Mouse (Mus musculus) stomach, postnatal 0 days (tissue): ENCODE measurements around the gene D5Ertd579e. TPM values are rescaled to one million over a fixed set of nuclear protein-coding genes. Genes with fewer than 3 reads are reported as not detected.

Experiments used
- ATAC-seq: fragments of 200-750 bp; cut with Nextera tagmentation; 2 replicates; pipeline ENCODE4 v1.8.0; 2017; ENCODE audit not compliant: low FRiP score, low TSS enrichment
- DNase-seq: peaks from one replicate; pipeline ENCODE4 v3.0.0-alpha.2; 2016; ENCODE audit warnings: low spot score
- H3K27ac ChIP-seq: fragments of 300-500 bp; sonication (generic); replicated peaks from 2 replicates; pipeline ENCODE4 v1.5.1; 2014; ENCODE audit warnings: mild to moderate bottlenecking, control low read depth
- H3K27me3 ChIP-seq: fragments of 300-500 bp; sonication (generic); 2 replicates; pipeline ENCODE4 v1.6.1; 2014; ENCODE audit warnings: low read length; ENCODE audit not compliant: control insufficient read depth, insufficient read depth
- H3K36me3 ChIP-seq: fragments of 300-500 bp; sonication (generic); 2 replicates; pipeline ENCODE4 v1.6.1; 2014; ENCODE audit warnings: low read length, mixed read lengths; ENCODE audit not compliant: control insufficient read depth, insufficient read depth
- H3K4me1 ChIP-seq: fragments of 300-500 bp; sonication (generic); replicated peaks from 2 replicates; pipeline ENCODE4 v1.6.1; 2014; ENCODE audit warnings: antibody characterized with exemption; ENCODE audit not compliant: control insufficient read depth, insufficient read depth
- H3K4me2 ChIP-seq: fragments of 300-500 bp; sonication (generic); replicated peaks from 2 replicates; pipeline ENCODE4 v1.6.1; 2014; ENCODE audit warnings: low read depth, mild to moderate bottlenecking, control low read depth, moderate library complexity
- H3K4me3 ChIP-seq: fragments of 300-500 bp; sonication (generic); 2 replicates; pipeline ENCODE4 v1.5.1; 2014; ENCODE audit warnings: low read depth, low read length, control low read depth
- H3K9ac ChIP-seq: fragments of 300-500 bp; sonication (generic); 2 replicates; pipeline ENCODE4 v1.6.1; 2014; ENCODE audit warnings: mild to moderate bottlenecking, low read length, control low read depth, mixed read lengths
- H3K9me3 ChIP-seq: fragments of 300-500 bp; sonication (generic); 2 replicates; pipeline ENCODE4 v1.6.1; 2016; ENCODE audit warnings: low read length; ENCODE audit not compliant: control insufficient read depth
- CTCF ChIP-seq: IDR thresholded peaks from 2 replicates; pipeline ENCODE4 v1.5.1; 2016; ENCODE audit warnings: antibody characterized with exemption, low read depth, mild to moderate bottlenecking, moderate library complexity
- EP300 ChIP-seq: optimal IDR thresholded peaks from 2 replicates; pipeline ENCODE3; 2016; ENCODE audit warnings: antibody characterized with exemption
- WGBS: fragments of 180-500 bp; shearing (Covaris S2); extraction: QIAGEN DNeasy Blood & Tissue Kit; methylation state at CpG from one replicate; pipeline ENCODE4 v1.1.7; 2014; 5-methylcytosine and 5-hydroxymethylcytosine counted together
- polyA plus RNA-seq: library from polyadenylated mRNA; unstranded; fragments of >200 nt; fragmentation: Nextera tagmentation; extraction: Ambion mirVana; gene quantifications from 2 replicates; pipeline ENCODE4 v1.2.1, GENCODE M21; 2015

Gene D5Ertd579e
- polyA plus RNA-seq, 1 experiment from 2014 or later, result 22.7 TPM

DNA sequence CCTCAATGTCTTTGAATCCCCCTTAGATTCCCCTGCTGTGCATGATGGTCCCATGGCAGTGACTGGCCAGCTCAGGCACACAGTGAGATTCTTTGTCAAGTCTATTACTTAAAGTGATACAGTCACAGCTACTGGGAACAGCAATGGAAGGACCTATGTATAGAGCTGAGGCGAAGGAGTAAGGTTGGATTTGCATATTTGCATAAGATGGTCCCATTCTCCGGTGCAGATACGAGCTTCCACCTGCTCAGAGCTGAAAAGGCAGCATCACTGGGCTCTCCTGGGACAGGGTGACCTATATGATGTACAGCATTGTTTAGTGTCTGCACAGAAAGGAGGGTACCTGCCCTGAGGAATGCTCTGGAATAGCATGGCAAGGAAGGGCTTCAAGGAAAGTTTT, 101.5 kb downstream of the D5Ertd579e start:
- no peak overlapping the region for H3K27ac ChIP-seq
- H3K4me3 ChIP-seq, result no peak overlapping the region
- ATAC-seq (no peak), DNase-seq (no peak)
- no peaks in the 10 kb centered on the region for H3K9me3 ChIP-seq
- H3K27me3 ChIP-seq, result no peaks in the 10 kb centered on the region
- H3K4me1 ChIP-seq, result no peaks in the 10 kb centered on the region
- no peak overlapping the region for H3K4me2 ChIP-seq
- TF ChIP-seq EP300 (no peak), CTCF (no peak)
- no peaks in the 10 kb centered on the region for H3K36me3 ChIP-seq
- H3K9ac ChIP-seq, result no peak overlapping the region
- 76% methylated on average over 3 of the region's 3 CpGs for WGBS

DNA sequence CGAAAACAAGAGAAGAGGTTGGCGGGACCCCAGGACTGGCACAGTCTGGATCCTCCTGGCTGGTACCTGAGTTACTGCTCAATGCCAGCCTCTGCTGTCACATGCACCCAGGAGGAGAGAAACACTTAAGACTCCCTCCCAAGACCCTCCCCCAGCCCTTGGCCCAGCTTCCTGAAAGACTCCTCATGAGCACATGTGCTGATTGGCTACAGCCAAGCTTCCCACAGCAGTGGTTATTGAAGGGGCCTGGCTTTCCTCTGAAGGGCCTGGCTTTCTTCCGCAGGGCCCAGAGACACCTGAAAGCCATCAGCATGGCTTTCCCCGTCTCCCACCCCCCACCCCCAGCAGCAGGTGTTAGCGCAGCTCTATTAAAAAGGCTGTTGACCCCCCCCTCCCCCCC, 102.6 kb downstream of the D5Ertd579e start, which contains the start of gene Tbc1d14:
Gene Tbc1d14 (minus strand): TSS at position 101 of the 400 bp plus-strand sequence.
- DNase-seq (no peak), ATAC-seq (no peak)
- H3K9ac ChIP-seq, result no peak within 1 kb of the TSS
- WGBS, result 76% methylated on average over 5 of the region's 5 CpGs
- no peaks in the 10 kb centered on the region for H3K36me3 ChIP-seq
- no peak within 1 kb of the TSS for H3K4me3 ChIP-seq
- H3K27ac ChIP-seq, result no peak within 1 kb of the TSS
- TF ChIP-seq CTCF (no peak), EP300 (no peak)
- H3K4me2 ChIP-seq, result no peak within 1 kb of the TSS
- H3K9me3 ChIP-seq, result no peaks in the 10 kb centered on the region
- H3K27me3 ChIP-seq, result no peaks in the 10 kb centered on the region
- H3K4me1 ChIP-seq, result no peaks in the 10 kb centered on the region

DNA sequence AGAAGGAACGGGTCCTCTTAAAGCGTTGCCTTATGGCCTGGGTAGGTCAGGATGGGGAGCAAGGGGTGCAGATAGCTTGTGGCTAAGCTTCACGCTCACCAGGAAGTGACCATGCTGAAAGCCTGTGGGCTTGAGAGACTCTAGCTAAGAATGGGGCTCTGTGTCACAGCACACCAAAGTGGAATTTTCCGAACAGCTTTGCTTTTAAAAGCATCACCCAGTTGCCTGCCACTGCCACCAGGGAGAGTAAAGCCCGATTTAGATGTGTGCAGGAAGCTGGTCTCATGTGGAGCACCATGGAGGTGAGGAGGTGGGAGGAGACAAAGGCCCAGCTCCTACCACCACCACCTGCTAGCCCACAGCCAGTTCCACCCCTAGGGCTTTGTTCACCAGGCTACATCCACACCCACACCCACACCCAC, 105.3 kb downstream of the D5Ertd579e start:
- H3K27me3 ChIP-seq, result no peaks in the 10 kb centered on the region
- no peak overlapping the region for H3K27ac ChIP-seq
- no peak overlapping the region for H3K4me2 ChIP-seq
- DNase-seq (no peak), ATAC-seq (peak; percentile 15; the same call in 1 of the 2 replicates)
- no peak overlapping the region for H3K9ac ChIP-seq
- no peaks in the 10 kb centered on the region for H3K36me3 ChIP-seq
- no peak overlapping the region for H3K4me3 ChIP-seq
- WGBS, result 70% methylated on average over 5 of the region's 5 CpGs
- no peaks in the 10 kb centered on the region for H3K4me1 ChIP-seq
- peak; percentile 14; the same call in 1 of the 2 replicates for TF ChIP-seq CTCF
- no peak for TF ChIP-seq EP300
- H3K9me3 ChIP-seq, result no peaks in the 10 kb centered on the region

DNA sequence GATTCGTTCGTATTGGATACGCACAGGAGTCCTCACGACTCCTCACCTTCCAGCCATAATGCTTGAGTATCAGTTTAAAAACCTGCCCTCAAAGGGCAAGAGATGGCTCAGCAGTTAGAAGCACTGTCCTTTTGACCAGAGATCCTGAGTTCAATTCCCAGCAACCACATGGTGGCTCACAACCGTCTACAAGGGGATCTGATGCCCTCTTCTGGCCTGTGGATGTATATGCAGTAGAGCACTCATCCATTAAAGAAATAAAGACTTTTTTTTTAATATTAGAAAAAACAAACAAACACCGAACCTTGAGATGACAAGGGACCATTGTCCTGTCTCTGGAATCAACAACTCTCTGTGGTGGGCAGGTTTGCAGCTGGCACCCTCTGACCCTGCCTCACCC, 111.5 kb downstream of the D5Ertd579e start:
- DNase-seq, result no peak
- Histone ChIP-seq H3K36me3 (no peaks in the 10 kb centered on the region), H3K27me3 (no peaks in the 10 kb centered on the region), H3K4me1 (no peaks in the 10 kb centered on the region), H3K9ac (no peak overlapping the region), H3K4me3 (no peak overlapping the region), H3K4me2 (no peak overlapping the region), H3K27ac (no peak overlapping the region), H3K9me3 (no peaks in the 10 kb centered on the region)
- WGBS, result 67% methylated on average over 6 of the region's 6 CpGs
- ATAC-seq, result no peak
- no peak for TF ChIP-seq EP300
- TF ChIP-seq CTCF, result peak; percentile 63

DNA sequence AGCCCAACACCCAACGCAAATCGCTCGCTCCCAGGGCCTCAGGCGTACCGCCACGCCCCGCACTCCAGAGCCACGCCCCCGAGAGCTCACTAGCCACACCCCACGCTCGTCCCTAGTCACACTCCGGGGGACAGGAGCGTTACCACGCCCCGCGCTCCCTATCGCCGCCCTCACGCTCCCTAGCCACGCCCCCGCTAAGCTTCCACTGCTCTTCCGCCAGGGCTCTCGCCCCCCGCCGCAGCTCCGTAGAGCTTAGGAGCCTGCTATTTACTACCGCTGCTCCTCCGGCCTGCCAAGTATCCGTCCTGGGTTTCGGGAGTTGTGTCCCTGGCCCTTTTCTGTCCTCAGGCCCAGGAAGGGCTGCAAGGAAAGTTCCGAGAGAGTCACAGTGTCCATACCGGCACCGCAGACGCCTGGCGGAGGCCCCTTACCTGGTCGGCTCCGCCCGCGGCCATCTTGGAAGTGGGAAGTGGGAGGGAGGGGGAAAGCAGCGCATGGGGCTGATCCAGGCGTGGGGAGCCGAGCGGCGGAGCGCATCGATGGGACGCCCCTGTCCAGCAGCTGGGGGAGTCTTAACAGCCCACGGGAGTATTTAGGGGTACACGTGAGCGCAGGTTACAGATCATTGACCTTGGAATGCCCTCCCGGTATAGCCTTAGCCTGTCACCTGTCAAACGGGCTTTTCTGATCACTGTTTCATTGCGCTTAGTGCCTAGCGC, 113.7 kb downstream of the D5Ertd579e start:
- WGBS, result 2% methylated on average over 44 of the region's 54 CpGs
- Histone ChIP-seq H3K4me3 (peak overlapping the region; percentile 63), H3K9me3 (no peaks in the 10 kb centered on the region), H3K4me2 (peak overlapping the region; percentile 99), H3K9ac (peak overlapping the region; percentile 69), H3K27me3 (no peaks in the 10 kb centered on the region), H3K27ac (peak overlapping the region; percentile 84), H3K4me1 (no peaks in the 10 kb centered on the region), H3K36me3 (no peaks in the 10 kb centered on the region)
- DNase-seq (peak; percentile 100), ATAC-seq (peak; percentile 98)
- TF ChIP-seq CTCF, result peak; percentile 25
- no peak for TF ChIP-seq EP300

DNA sequence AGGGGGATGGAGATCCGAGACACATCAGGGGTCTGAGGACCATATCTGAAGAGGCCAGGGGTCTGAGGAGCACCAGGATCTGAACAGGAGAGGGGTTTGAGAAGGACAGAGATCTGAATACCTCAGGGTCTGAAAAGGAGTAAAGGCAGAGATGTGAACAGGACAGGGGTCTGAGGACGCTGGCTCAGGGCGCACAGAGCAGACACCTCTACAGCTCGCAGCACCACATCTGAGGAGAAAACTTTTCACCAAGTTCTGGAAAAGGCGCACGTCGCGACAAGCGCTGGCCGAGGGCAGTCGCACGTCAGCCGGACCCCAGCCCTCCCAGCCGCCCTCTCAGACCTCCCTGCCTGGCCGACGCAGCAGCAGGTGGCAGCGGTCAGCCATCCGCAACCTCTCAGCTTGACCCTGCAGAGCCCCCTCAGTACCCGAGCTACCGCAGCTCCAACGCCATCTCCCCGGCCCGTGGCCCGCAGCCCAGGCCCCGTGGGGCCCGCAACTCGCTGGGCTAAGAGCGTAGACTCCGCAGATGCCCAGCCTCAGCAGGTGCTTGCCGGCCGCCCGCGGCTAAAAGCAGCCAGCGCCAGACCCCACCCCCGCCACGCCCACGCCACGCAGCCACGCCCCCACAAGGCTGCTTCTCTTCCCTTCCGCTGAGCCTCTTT, 114.4 kb downstream of the D5Ertd579e start:
- H3K36me3 ChIP-seq, result no peaks in the 10 kb centered on the region
- no peak for DNase-seq
- H3K27ac ChIP-seq, result peak overlapping the region; percentile 61; the same call in 1 of the 2 replicates
- H3K4me1 ChIP-seq, result no peaks in the 10 kb centered on the region
- peak overlapping the region; percentile 63 for H3K4me3 ChIP-seq
- no peak for TF ChIP-seq EP300
- TF ChIP-seq CTCF, result no peak
- H3K9me3 ChIP-seq, result no peaks in the 10 kb centered on the region
- ATAC-seq, result peak; percentile 1; the same call in 1 of the 2 replicates
- H3K4me2 ChIP-seq, result peak overlapping the region; percentile 99
- WGBS, result 2% methylated on average over 40 of the region's 40 CpGs
- peak overlapping the region; percentile 71 for H3K9ac ChIP-seq
- no peaks in the 10 kb centered on the region for H3K27me3 ChIP-seq
